ENCODE assay signal across 14 mouse cellular contexts in the genomic region with DNA sequence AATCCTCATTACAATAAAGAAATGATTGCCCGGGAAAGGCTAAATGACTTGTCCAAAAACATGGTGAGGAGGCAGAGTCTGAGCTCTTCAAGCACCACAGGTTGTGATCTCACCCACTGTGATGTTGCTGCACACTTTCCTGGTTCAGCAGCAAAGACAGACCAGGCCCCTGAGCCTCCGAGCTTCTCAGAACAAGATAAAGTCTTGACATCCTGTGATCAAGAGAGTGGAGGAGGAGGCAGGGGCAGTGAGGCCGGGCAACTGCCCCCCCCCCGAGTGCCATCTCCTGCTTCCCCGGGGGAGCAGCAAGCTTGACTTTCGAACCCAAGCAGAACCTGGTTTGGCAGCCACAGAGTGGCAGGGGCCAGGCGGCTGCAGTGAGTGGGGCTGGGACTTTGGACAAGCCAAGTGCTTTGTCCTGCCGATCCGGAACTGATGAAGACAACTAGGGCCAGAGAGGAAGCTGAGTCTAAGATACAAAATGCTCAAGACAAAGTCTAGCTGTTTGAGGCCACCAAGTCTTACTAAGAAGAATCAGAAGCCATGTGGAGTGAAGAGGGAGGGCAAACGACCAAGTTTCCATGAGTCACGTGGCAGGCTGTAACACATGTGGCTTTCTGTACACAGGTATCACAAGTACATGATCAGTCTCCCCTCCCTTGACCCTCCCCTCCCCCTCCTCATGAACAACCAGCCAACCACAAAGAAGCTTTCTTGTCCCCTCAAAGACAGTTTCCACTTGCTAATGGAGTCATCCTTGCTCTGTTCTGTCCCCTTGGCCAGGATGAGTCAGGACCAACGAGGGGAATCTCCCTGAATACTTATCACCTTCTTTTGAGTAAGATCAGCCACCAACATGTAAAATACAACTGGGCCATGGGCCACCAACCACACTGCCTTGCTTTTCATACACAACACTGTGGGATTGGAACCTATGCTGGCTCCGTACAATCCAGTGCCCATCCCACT. TPM values are rescaled to one million over a fixed set of nuclear protein-coding genes. Genes with fewer than 3 reads are reported as not detected.
A peak's percentile ranks its signal among the peaks of the same experiment; 100 is the strongest.
DNase-seq lines count a peak whose midpoint lies in the region; ATAC-seq and TF ChIP-seq lines count a peak whose summit lies in the region.
"Had no signal": no experiment of that assay in that cellular context is flagged by ENCODE, and none has a peak within 500 bp of the region (broad histone marks: within the 10 kb centered on the region; RNA-seq: fewer than 3 reads in every experiment).

No protein-coding gene starts in this region.

- TF ChIP-seq CTCF in liver, postnatal 0 days (IDR thresholded peaks at IDR 0.05; ENCODE audit: low read depth): no peak
- TF ChIP-seq CTCF in E14TG2a.4 (conservative IDR thresholded peaks at IDR 0.05; ENCODE audit: low read length): no peak

- no peaks in the 10 kb centered on the region for H3K27me3 ChIP-seq in liver, postnatal 0 days (ENCODE audit: insufficient read depth, low read length)
- no peaks in the 10 kb centered on the region for H3K27me3 ChIP-seq in liver, embryonic 11.5 days (replicated peaks; ENCODE audit: control insufficient read depth, insufficient read depth, low read length)
- no peaks in the 10 kb centered on the region for H3K27me3 ChIP-seq in E14TG2a.4 (ENCODE audit: insufficient read depth, low read length)
- H3K27me3 ChIP-seq: hindbrain, embryonic 12.5 days; midbrain, embryonic 12.5 days had no signal

- no peak overlapping the region for H3K9ac ChIP-seq in liver, postnatal 0 days (replicated peaks)
- no peak overlapping the region for H3K9ac ChIP-seq in liver, embryonic 11.5 days (ENCODE audit: low read depth, low read length)
- H3K9ac ChIP-seq: hindbrain, embryonic 12.5 days; midbrain, embryonic 12.5 days had no signal

- 51% methylated on average over 13 of the region's 13 CpGs for WGBS in liver, postnatal 0 days (ENCODE audit: insufficient replicate concordance)
- WGBS in liver, embryonic 11.5 days: 55% methylated on average over 13 of the region's 13 CpGs

- H3K27ac ChIP-seq in liver, postnatal 0 days (ENCODE audit: low read depth): 0 out of 2 replicates have a peak overlapping the region, but pooled peaks have one; percentile 11
- no peak overlapping the region for H3K27ac ChIP-seq in liver, embryonic 11.5 days (ENCODE audit: low read depth, low read length)
- H3K27ac ChIP-seq: hindbrain, embryonic 12.5 days; midbrain, embryonic 12.5 days had no signal

- H3K4me2 ChIP-seq in liver, postnatal 0 days (ENCODE audit: low read depth, low read length): no peak overlapping the region
- no peak overlapping the region for H3K4me2 ChIP-seq in liver, embryonic 11.5 days
- H3K4me2 ChIP-seq: hindbrain, embryonic 12.5 days; midbrain, embryonic 12.5 days had no signal

- H3K9me3 ChIP-seq in liver, postnatal 0 days (ENCODE audit: low read length): no peaks in the 10 kb centered on the region
- H3K9me3 ChIP-seq in liver, embryonic 11.5 days (ENCODE audit: control insufficient read depth, low read length): no peaks in the 10 kb centered on the region
- 0 out of 2 replicates have a peak, but pooled peaks cover 3% of the 10 kb centered on the region for H3K9me3 ChIP-seq in E14TG2a.4 (ENCODE audit: low read length)
- H3K9me3 ChIP-seq: hindbrain, embryonic 12.5 days; midbrain, embryonic 12.5 days had no signal

- TF ChIP-seq EP300 in liver, postnatal 0 days (IDR thresholded peaks at IDR 0.05; ENCODE audit: low read depth): no peak

- no peak overlapping the region for H3K4me3 ChIP-seq in liver, postnatal 0 days (ENCODE audit: low read depth, low read length)
- no peak overlapping the region for H3K4me3 ChIP-seq in liver, embryonic 11.5 days (ENCODE audit: low read depth, low read length)
- peak overlapping the region; percentile 35; the same call in 1 of the 2 replicates for H3K4me3 ChIP-seq in E14TG2a.4 (replicated peaks; ENCODE audit: low read length)
- H3K4me3 ChIP-seq: hindbrain, embryonic 12.5 days; midbrain, embryonic 12.5 days had no signal

- H3K36me3 ChIP-seq in liver, postnatal 0 days (replicated peaks; ENCODE audit: insufficient read depth, low read length): no peaks in the 10 kb centered on the region
- H3K36me3 ChIP-seq in liver, embryonic 11.5 days (ENCODE audit: control insufficient read depth, insufficient read depth, low read length): no peaks in the 10 kb centered on the region
- H3K36me3 ChIP-seq in E14TG2a.4 (ENCODE audit: insufficient read depth, low read length): no peaks in the 10 kb centered on the region
- H3K36me3 ChIP-seq: hindbrain, embryonic 12.5 days; midbrain, embryonic 12.5 days had no signal

- peaks cover 21% of the 10 kb centered on the region for H3K4me1 ChIP-seq in liver, postnatal 0 days (ENCODE audit: insufficient read depth)
- H3K4me1 ChIP-seq in liver, embryonic 11.5 days (replicated peaks; ENCODE audit: control insufficient read depth, insufficient read depth, low read length): peaks cover 23% of the 10 kb centered on the region
- H3K4me1 ChIP-seq in E14TG2a.4 (replicated peaks; ENCODE audit: low read depth, low read length): peaks cover 91% of the 10 kb centered on the region
- H3K4me1 ChIP-seq: midbrain, embryonic 12.5 days had no signal

- no peak for ATAC-seq in liver, postnatal 0 days
- ATAC-seq in liver, embryonic 11.5 days (replicated peaks; ENCODE audit: low FRiP score): no peak
- ATAC-seq: forebrain, embryonic 14.5 days had no signal

- DNase-seq in liver, postnatal 0 days: no peak
- no peak for DNase-seq in liver, embryonic 11.5 days (ENCODE audit: low spot score)
- DNase-seq in CD4-positive helper T cell, adult 2 months (ENCODE audit: low read depth, low spot score): peak; percentile 87
- DNase-seq in natural killer cell, adult 2 months (ENCODE audit: low spot score in 2 of 2): peak; percentile 44 to 65
- DNase-seq in right cerebral cortex, postnatal 10 days (ENCODE audit: low spot score in 2 of 2): no peak
- DNase-seq in kidney, postnatal 10 days: no peak
- DNase-seq: cerebellum, adult 8-10 months; heart, adult 18-20 months; kidney, adult 9 months; lung, postnatal 14 days had no signal

RNA-seq across cellular contexts. Expression of a gene that starts 16.5 kb away (rescaled TPM):
- polyA plus RNA-seq in liver, postnatal 0 days (2015; fragmentation: Nextera tagmentation; extraction: Ambion mirVana): 0.81 and 1.0 TPM in 2 replicates
- 4.1 and 5.0 TPM in 2 replicates for polyA plus RNA-seq in liver, embryonic 11.5 days (2014; fragmentation: Nextera tagmentation; extraction: Ambion mirVana)

Comparison
In these comparisons a context has a peak if more than half of its experiments do, and no peak if none do; other contexts are left out.
1. DNase-seq: peak in CD4-positive helper T cell, adult 2 months (single experiment) and natural killer cell, adult 2 months (2 of 2); none in liver, postnatal 0 days (single experiment), liver, embryonic 11.5 days (single experiment), right cerebral cortex, postnatal 10 days (0 of 2) and kidney, postnatal 10 days (single experiment).